Mouse (Mus musculus) brain, embryonic 14.5 days (tissue): ENCODE data around the gene Acrbp. TPM values are rescaled to one million over a fixed set of nuclear protein-coding genes. Genes with fewer than 3 reads are reported as not detected.

Experiments used
- DNase-seq: peaks from one replicate; pipeline ENCODE4 v3.0.0-alpha.2; 2011; ENCODE audit warnings: low read depth
- CTCF ChIP-seq: fragments of 200-500 bp; IDR thresholded peaks from 2 replicates; pipeline ENCODE4 v1.5.1; 2012; ENCODE audit warnings: inconsistent platforms, mild to moderate bottlenecking, moderate library complexity, borderline replicate concordance; ENCODE audit not compliant: insufficient read depth, insufficient read length; ENCODE audit errors: extremely low read depth
- POLR2A ChIP-seq: fragments of 200-500 bp; IDR thresholded peaks from 2 replicates; pipeline ENCODE4 v1.6.1; 2012; ENCODE audit warnings: mild to moderate bottlenecking, inconsistent platforms, borderline replicate concordance; ENCODE audit not compliant: poor library complexity, insufficient read depth, insufficient read length, severe bottlenecking; ENCODE audit errors: extremely low read depth
- polyA plus RNA-seq: library from polyadenylated mRNA; depleted of rRNA; stranded (reverse); fragments of >200 nt; gene quantifications from 2 replicates; pipeline ENCODE4 v1.2.3, GENCODE M21; 2012

Gene Acrbp
- polyA plus RNA-seq, 1 experiment, result 32.6 TPM

DNA sequence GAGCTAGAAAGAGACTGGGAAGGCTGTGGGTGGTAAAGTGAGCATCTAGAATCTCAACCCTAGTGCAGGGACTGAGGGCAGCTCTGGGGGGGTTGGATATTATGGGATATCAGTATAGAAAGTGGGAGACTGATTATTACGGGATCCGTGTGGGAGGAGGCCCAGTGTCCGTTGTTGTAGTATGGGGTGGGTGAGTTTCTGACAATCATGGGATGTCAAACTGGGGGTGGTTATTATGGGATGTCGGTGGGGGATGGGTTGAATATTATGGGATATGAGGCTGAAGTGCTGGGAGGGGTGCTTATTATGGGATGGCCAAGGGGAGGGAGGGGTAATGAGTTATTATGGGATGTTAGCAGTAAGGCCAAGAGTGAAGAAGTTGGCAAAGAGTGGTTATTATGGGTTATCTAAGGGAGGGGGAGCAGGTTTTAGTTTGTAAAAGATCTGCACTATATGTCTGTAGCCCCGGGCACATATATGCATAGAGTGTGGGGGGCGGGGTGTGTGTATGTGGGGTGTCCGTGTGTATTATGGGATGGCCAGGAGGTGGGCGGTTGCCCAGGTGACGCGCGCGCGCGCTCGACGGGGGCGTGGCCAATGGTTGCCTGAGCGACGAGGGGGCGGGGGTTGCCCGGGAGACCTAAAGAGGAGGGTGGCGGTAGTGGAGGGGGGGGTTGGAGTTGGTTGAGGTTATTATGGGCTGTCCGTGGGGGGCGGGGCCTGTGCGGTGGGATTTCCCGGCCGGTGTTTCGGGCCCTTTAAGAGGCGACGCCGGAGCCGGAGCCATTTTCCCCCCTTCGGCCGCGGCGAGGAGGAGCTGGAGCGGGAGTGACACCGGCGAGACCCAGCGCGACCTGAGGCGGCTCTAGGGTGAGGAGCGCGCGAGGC, 46.1 kb downstream of the Acrbp start, which contains the start of gene Chd4:
TSS of gene Chd4 (plus strand) at position 591 of the 888 bp plus-strand sequence.
- peak; percentile 98 for DNase-seq
- TF ChIP-seq POLR2A (peak; percentile 56; the same call in 1 of the 2 replicates), CTCF (no peak)

DNA sequence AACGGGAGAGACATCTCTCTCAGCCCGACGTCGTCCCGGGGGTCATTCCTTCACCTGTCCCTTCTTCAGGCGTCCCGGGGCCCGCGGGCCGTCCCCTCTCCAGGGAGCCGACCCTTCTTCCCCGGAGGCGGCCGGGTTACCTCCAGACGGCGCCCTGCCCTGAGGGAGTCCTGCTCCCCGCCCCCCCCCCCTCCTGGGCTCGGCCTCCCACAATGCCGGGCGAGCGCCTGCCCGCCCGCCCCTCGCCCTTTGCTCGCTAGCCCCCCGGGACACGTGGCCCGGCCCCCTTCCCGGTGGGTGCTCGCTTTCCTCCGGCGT, 46.7 kb downstream of the Acrbp start:
- DNase-seq, result no peak
- TF ChIP-seq CTCF, result no peak
- TF ChIP-seq POLR2A, result no peak

DNA sequence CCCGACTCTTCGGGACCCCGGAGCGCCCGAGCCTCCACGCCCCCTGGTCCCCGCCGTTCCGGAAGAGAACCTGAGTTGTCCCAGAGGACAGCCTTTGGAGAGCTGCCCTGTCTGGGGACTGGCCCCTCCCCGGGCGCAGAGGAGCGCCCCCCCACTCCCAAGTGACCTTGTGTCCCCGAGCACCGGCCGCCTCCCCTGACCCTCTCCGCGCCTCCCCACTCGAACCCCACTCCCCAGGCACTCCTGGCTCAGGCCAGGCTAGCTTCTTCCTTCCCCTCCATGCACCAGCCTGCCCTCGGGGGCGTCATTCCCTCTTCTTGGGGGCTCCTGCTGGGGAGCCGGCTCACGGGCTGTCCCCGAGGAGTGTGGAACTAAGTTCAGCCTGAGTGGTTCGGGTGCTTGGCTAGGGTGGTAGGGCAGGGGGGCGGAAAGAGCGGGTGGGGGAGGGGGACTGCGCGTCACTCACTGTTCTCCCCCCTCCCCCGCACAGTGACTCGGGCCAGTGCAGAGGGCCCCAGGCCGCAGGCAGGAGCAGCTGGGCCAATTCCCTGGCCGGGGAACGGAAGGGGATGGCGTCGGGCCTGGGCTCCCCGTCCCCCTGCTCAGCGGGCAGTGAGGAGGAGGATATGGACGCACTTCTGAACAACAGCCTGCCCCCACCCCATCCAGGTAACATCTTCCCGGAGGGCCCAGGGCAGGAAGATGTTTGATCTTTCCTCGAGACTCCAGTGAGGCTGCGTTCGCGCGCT, 47.3 kb downstream of the Acrbp start:
- peak; percentile 70 for DNase-seq

DNA sequence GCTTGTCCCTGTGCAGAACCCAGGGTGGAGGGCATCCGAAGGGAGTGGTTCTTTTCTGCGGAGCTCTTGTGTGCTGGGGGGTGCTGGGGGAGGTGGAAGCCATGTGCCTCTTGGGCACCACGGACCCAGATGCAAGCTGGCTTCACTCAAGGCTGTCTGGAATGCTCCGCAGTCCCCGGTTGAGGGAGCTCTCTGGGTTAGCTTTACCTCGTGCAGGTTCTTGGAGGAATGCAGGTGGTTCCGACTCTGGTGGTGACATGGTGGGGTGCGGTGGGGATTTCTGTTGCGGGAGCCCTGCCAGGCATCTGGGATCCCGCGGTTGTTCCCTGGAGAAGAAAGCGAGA, 47.8 kb downstream of the Acrbp start:
- peak; percentile 39 for DNase-seq
- TF ChIP-seq POLR2A, result no peak
- no peak for TF ChIP-seq CTCF

More for the DNA sequence above, 47.3 kb downstream of the Acrbp start:
- no peak for TF ChIP-seq POLR2A
- TF ChIP-seq CTCF, result no peak

DNA sequence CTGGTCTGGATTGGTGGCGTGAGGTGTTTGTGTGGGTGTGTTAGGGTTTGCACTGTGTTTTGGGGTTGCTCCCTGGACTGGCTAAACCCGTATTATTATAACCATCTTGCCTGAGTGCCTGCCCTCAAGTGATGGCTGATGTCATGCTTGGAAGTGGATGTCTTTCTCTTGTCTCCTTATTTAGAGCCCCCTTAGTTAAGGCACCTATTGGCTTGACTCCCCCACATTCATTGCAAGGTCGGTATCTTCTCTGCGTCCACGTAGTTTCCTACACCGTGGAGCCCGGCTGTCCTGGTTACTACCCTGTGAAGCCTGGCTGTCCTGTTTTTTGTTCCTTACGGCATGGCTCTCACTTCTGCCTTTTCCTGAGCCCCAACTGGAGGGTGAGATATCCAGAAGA, 48.5 kb downstream of the Acrbp start:
- TF ChIP-seq CTCF (no peak), POLR2A (no peak)
- DNase-seq, result no peak

DNA sequence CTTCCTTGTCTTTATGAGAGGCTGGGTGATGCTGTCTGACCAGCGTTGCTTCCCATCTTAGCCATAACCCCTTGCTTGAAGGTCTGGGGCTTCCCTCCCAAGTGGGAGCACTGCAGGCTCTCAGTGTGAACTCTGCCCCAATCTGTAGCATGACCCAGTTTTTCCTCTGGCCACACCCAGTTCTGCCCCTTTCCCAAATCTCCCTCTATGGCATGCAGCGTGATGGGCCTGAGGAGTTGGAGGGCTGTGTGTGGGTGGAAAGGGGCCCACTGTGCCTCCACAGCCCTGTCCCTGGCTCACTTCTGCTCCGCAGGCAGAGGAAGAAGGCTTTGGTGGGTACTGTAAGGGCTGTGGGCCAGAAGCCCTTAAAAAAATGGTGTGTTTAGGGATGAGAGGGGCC, 49.0 kb downstream of the Acrbp start:
- TF ChIP-seq CTCF, result no peak
- TF ChIP-seq POLR2A, result no peak

DNA sequence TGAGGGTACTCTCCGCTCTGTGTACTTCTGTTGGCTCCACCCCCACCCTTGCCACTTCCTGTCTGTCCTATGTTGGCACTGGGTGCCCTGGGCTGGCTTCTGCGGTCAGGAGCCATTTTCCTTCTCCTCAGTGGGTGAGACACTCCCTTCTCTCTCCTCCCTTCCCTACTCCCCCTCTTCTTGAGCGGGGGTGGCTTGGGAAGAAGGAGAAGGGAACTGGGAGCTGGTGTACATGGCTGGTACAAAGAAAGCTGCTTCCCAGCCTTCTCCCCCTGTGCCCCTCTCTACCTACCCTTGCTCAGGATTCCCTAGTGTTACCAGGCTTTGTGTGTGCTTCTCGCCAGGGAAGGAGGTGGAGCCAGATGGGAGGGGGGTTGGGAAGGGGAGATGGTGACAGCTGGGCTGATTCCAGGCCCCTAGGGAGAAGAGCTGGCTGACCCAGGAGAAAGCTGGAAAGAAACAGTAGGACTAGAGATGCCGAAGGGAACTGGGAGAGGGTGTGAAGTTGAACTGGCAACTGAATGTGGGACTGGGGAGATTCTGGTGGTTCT, 50.0 kb downstream of the Acrbp start:
- peak; percentile 86 for DNase-seq
- TF ChIP-seq CTCF (no peak), POLR2A (no peak)

More for the DNA sequence above, 49.0 kb downstream of the Acrbp start:
- DNase-seq, result no peak

DNA sequence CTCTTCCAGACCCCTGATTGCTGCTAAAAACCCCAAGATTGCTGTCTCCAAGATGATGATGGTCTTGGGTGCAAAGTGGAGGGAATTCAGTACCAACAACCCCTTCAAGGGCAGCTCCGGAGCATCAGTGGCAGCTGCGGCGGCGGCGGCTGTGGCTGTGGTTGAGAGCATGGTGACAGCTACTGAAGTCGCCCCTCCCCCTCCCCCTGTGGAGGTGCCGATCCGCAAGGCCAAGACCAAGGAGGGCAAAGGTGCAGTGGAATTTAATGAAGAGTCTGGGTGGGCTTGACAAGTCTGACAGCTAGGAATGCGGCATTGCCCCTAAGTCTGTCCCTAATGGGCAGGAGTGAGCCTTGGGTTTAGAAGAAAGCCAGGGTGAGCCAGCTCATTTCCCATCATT, 52.0 kb downstream of the Acrbp start:
- TF ChIP-seq CTCF, result no peak
- TF ChIP-seq POLR2A, result no peak
- no peak for DNase-seq

DNA sequence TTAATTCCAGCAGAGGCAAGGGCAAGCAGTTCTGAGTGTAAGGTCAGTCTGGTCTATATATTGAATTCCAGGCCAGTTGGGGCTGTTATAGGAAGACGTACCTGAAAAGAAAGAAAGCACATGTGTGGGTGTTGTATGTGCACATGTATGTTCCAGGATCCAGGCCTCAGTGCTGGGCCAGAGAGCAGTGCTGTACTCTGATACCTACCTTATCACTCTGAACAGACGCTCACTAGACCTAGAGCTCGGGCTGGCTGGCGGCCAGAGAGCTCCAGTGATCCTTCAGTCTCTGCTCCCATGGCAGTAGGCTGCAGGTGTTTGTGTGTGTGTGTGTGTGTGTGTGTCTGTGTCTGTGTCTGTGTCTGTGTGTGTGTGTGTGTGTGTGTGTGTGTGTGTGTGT, 54.7 kb downstream of the Acrbp start:
- TF ChIP-seq CTCF, result no peak
- no peak for TF ChIP-seq POLR2A

DNA sequence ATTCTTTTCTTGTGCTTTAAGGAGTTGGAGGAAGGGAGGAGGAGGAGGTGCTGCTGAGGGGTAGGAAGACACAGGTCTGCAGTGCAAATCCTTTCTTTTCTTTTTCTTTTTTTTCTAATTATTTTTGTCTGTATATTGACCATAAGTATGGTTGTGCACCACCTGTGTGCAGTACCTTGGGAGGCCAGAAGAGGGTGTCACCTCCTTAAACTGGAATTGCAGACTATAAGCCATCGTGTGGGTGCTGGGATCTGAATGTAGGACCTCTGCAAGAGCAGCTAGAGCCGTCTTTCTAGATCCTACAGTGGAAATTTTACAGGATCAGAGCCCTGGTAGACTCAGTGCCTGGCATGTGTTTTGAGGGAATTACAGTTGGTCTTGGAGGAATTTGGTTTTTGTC, 58.2 kb downstream of the Acrbp start:
- TF ChIP-seq CTCF (peak; percentile 44; the same call in 1 of the 2 replicates), POLR2A (no peak)
- no peak for DNase-seq

More for the DNA sequence above, 54.7 kb downstream of the Acrbp start:
- no peak for DNase-seq

DNA sequence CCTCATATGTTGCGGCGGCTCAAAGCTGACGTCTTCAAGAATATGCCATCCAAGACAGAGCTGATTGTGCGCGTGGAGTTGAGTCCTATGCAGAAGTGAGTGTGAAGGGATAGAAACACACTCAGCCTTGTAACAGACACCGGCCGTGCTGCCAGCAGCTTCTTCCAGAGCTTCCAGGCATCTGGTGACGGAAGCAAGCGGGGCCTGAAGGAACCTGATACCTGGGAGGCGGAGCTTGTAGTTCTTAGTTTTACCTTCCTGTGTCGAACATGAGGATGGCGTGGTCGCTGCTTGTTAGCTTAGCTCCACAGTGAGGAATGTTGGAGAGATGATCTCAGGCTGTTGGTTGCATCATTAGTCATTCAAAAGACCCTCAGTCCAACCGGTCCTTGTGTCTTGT, 59.9 kb downstream of the Acrbp start:
- no peak for TF ChIP-seq POLR2A
- TF ChIP-seq CTCF, result no peak
- DNase-seq, result no peak
